Mouse (Mus musculus) kidney, adult 2 months (tissue): ENCODE data around the gene Actl7a. TPM values are rescaled to one million over a fixed set of nuclear protein-coding genes. Genes with fewer than 3 reads are reported as not detected.

ENCODE experiments used
- DNase-seq: peaks from one replicate; pipeline ENCODE4 v3.0.0; 2021
- H3K27ac ChIP-seq: fragments of 200-500 bp; 2 replicates; pipeline ENCODE4 v1.5.1; 2012; ENCODE audit warnings: low read depth, low read length, control low read depth, inconsistent platforms; ENCODE audit not compliant: insufficient read depth
- H3K27me3 ChIP-seq: fragments of 200-500 bp; replicated peaks from 2 replicates; pipeline ENCODE4 v1.6.1; 2012; ENCODE audit warnings: mild to moderate bottlenecking, moderate library complexity, low read length, inconsistent platforms; ENCODE audit not compliant: control insufficient read depth, insufficient read depth
- H3K36me3 ChIP-seq: fragments of 200-500 bp; 2 replicates; pipeline ENCODE4 v1.6.1; 2012; ENCODE audit warnings: mild to moderate bottlenecking, moderate library complexity, low read length, inconsistent platforms; ENCODE audit not compliant: control insufficient read depth, insufficient read depth
- H3K4me1 ChIP-seq: fragments of 200-500 bp; 2 replicates; pipeline ENCODE4 v1.6.1; 2011; ENCODE audit warnings: low read length; ENCODE audit not compliant: control insufficient read depth, insufficient read depth
- H3K4me3 ChIP-seq: fragments of 200-500 bp; 2 replicates; pipeline ENCODE4 v1.5.1; 2011; ENCODE audit warnings: mild to moderate bottlenecking, low read depth, low read length, control low read depth; ENCODE audit not compliant: insufficient read depth
- CTCF ChIP-seq: fragments of 200-500 bp; conservative IDR thresholded peaks from 2 replicates; pipeline ENCODE4 v1.5.1; 2011; ENCODE audit warnings: low read depth, mild to moderate bottlenecking, control low read depth, low read length, moderate library complexity, mixed read lengths; ENCODE audit not compliant: insufficient read depth, insufficient read length
- POLR2A ChIP-seq: fragments of 200-500 bp; IDR thresholded peaks from one replicate; pipeline ENCODE4 v1.6.1; 2011; ENCODE audit warnings: low read depth, low read length, control low read depth
- WGBS: fragments of 180-500 bp; shearing (Covaris S2); methylation state at CpG from one replicate; pipeline ENCODE4 v1.1.7; 2018; 5-methylcytosine and 5-hydroxymethylcytosine counted together
- polyA plus RNA-seq: library from polyadenylated mRNA; depleted of rRNA; stranded (reverse); fragments of >200 nt; gene quantifications from 2 replicates; pipeline ENCODE4 v1.2.3, GENCODE M21; 2012

Actl7a gene
- polyA plus RNA-seq, 1 experiment, result 0.16 TPM

GRCm38 (mm10) chr4:56740020-56740485, 3.2 kb upstream of the Actl7a start, which contains the start of gene Gm26657:
Gene Gm26657 (plus strand): TSS chr4:56740070.
- H3K4me1 ChIP-seq, result 0 out of 2 replicates have a peak, but pooled peaks cover 4% of the 10 kb centered on the region
- no peaks in the 10 kb centered on the region for H3K36me3 ChIP-seq
- H3K27ac ChIP-seq, result no peak within 1 kb of the TSS
- WGBS, result 85% methylated on average over 18 of the region's 18 CpGs
- no peaks in the 10 kb centered on the region for H3K27me3 ChIP-seq
- TF ChIP-seq POLR2A, result no peak
- TF ChIP-seq CTCF, result no peak
- H3K4me3 ChIP-seq, result no peak within 1 kb of the TSS
- DNase-seq, result no peak

GRCm38 (mm10) chr4:56740611-56741010, 2.6 kb upstream of the Actl7a start:
- 98% methylated on average over 20 of the region's 20 CpGs for WGBS
- no peak for DNase-seq
- no peaks in the 10 kb centered on the region for H3K27me3 ChIP-seq
- 0 out of 2 replicates have a peak, but pooled peaks cover 4% of the 10 kb centered on the region for H3K4me1 ChIP-seq
- H3K27ac ChIP-seq, result no peak overlapping the region
- H3K4me3 ChIP-seq, result no peak overlapping the region
- no peaks in the 10 kb centered on the region for H3K36me3 ChIP-seq
- TF ChIP-seq CTCF (no peak), POLR2A (no peak)

GRCm38 (mm10) chr4:56741041-56741493, 2.1 kb upstream of the Actl7a start, which contains the start of gene Actl7b:
Gene Actl7b (minus strand): TSS chr4:56741443.
- Histone ChIP-seq H3K27ac (no peak within 1 kb of the TSS), H3K4me3 (no peak within 1 kb of the TSS), H3K4me1 (0 out of 2 replicates have a peak, but pooled peaks cover 4% of the 10 kb centered on the region), H3K27me3 (no peaks in the 10 kb centered on the region), H3K36me3 (no peaks in the 10 kb centered on the region)
- DNase-seq, result no peak
- 94% methylated on average over 13 of the region's 13 CpGs for WGBS
- TF ChIP-seq CTCF, result no peak
- TF ChIP-seq POLR2A, result no peak

GRCm38 (mm10) chr4:56742698-56743097, 515 bp upstream of the Actl7a start:
- TF ChIP-seq CTCF (no peak), POLR2A (no peak)
- H3K4me1 ChIP-seq, result 0 out of 2 replicates have a peak, but pooled peaks cover 4% of the 10 kb centered on the region
- 88% methylated on average over 4 of the region's 4 CpGs for WGBS
- no peaks in the 10 kb centered on the region for H3K36me3 ChIP-seq
- H3K27ac ChIP-seq, result no peak overlapping the region
- H3K27me3 ChIP-seq, result no peaks in the 10 kb centered on the region
- no peak overlapping the region for H3K4me3 ChIP-seq
- DNase-seq, result no peak

- Histone ChIP-seq H3K36me3 (peaks cover 2% of the 10 kb centered on the region; the same call in 1 of the 2 replicates), H3K4me3 (no peak overlapping the region), H3K27ac (no peak overlapping the region), H3K27me3 (no peaks in the 10 kb centered on the region), H3K4me1 (0 out of 2 replicates have a peak, but pooled peaks cover 4% of the 10 kb centered on the region)
- DNase-seq, result no peak
- 61% methylated on average over 2 of the region's 2 CpGs for WGBS
- no peak for TF ChIP-seq CTCF
- TF ChIP-seq POLR2A, result no peak
Observed at GRCm38 (mm10) chr4:56746345-56746744, 3.1 kb downstream of the Actl7a start.

- no peaks in the 10 kb centered on the region for H3K4me1 ChIP-seq
- WGBS, result 97% methylated on average over 9 of the region's 9 CpGs
- no peak for DNase-seq
- no peaks in the 10 kb centered on the region for H3K27me3 ChIP-seq
- H3K4me3 ChIP-seq, result no peak overlapping the region
- peaks cover 2% of the 10 kb centered on the region; the same call in 1 of the 2 replicates for H3K36me3 ChIP-seq
- no peak overlapping the region for H3K27ac ChIP-seq
- no peak for TF ChIP-seq POLR2A
- TF ChIP-seq CTCF, result no peak
Observed at GRCm38 (mm10) chr4:56747456-56747855, 4.2 kb downstream of the Actl7a start.

- Histone ChIP-seq H3K4me3 (no peak overlapping the region), H3K36me3 (peaks cover 6% of the 10 kb centered on the region; the same call in 1 of the 2 replicates), H3K27ac (no peak overlapping the region), H3K27me3 (no peaks in the 10 kb centered on the region), H3K4me1 (no peaks in the 10 kb centered on the region)
- 88% methylated on average over 5 of the region's 5 CpGs for WGBS
- no peak for DNase-seq
- no peak for TF ChIP-seq CTCF
Observed at GRCm38 (mm10) chr4:56756021-56756420, 12.8 kb downstream of the Actl7a start.
